Mouse (Mus musculus) kidney, embryonic 14.5 days (tissue): ENCODE measurements around the gene Aldh3a1. TPM values are rescaled to one million over a fixed set of nuclear protein-coding genes. Genes with fewer than 3 reads are reported as not detected.
"Not testable (repeated sequence)": the region's sequence is repeated elsewhere in the genome, so short reads cannot be mapped to it uniquely, and the experiment has no call there.

Source experiments
- ATAC-seq: fragments of 200-750 bp; cut with Nextera tagmentation; 2 replicates; pipeline ENCODE4 v1.8.0; 2017; ENCODE audit warnings: moderate number of reproducible peaks, mild to moderate bottlenecking, moderate TSS enrichment, moderate library complexity; ENCODE audit not compliant: low FRiP score, low TSS enrichment
- H3K27ac ChIP-seq: fragments of 300-500 bp; sonication (generic); 2 replicates; pipeline ENCODE4 v1.5.1; 2014; ENCODE audit warnings: low read depth, mild to moderate bottlenecking, low read length, moderate library complexity, mixed read lengths
- H3K27me3 ChIP-seq: fragments of 300-500 bp; sonication (generic); 2 replicates; pipeline ENCODE4 v1.6.1; 2014; ENCODE audit warnings: mild to moderate bottlenecking, low read length; ENCODE audit not compliant: control insufficient read depth, insufficient read depth
- H3K36me3 ChIP-seq: fragments of 300-500 bp; sonication (generic); 2 replicates; pipeline ENCODE4 v1.6.1; 2014; ENCODE audit warnings: low read length, mixed read lengths; ENCODE audit not compliant: control insufficient read depth, insufficient read depth
- H3K4me1 ChIP-seq: fragments of 300-500 bp; sonication (generic); 2 replicates; pipeline ENCODE4 v1.6.1; 2014; ENCODE audit warnings: low read length, mixed read lengths; ENCODE audit not compliant: control insufficient read depth, insufficient read depth
- H3K4me2 ChIP-seq: fragments of 300-500 bp; sonication (generic); replicated peaks from 2 replicates; pipeline ENCODE4 v1.6.1; 2014; ENCODE audit warnings: low read depth, mild to moderate bottlenecking, low read length
- H3K4me3 ChIP-seq: fragments of 300-500 bp; sonication (generic); 2 replicates; pipeline ENCODE4 v1.5.1; 2014; ENCODE audit warnings: mild to moderate bottlenecking, low read length
- H3K9ac ChIP-seq: fragments of 300-500 bp; sonication (generic); 2 replicates; pipeline ENCODE4 v1.6.1; 2014; ENCODE audit warnings: low read depth, mild to moderate bottlenecking, low read length, moderate library complexity
- H3K9me3 ChIP-seq: fragments of 300-500 bp; sonication (generic); 2 replicates; pipeline ENCODE4 v1.6.1; 2016; ENCODE audit warnings: low read length; ENCODE audit not compliant: control insufficient read depth
- WGBS: fragments of 180-500 bp; shearing (Covaris S2); extraction: QIAGEN DNeasy Blood & Tissue Kit; methylation state at CpG from one replicate; pipeline ENCODE4 v1.1.7; 2014; 5-methylcytosine and 5-hydroxymethylcytosine counted together
- polyA plus RNA-seq: library from polyadenylated mRNA; unstranded; fragments of >200 nt; fragmentation: Nextera tagmentation; extraction: Ambion mirVana; gene quantifications from 2 replicates; pipeline ENCODE4 v1.2.1, GENCODE M21; 2014

Gene Aldh3a1
- polyA plus RNA-seq, 1 experiment from 2014 or later: not detected

DNA sequence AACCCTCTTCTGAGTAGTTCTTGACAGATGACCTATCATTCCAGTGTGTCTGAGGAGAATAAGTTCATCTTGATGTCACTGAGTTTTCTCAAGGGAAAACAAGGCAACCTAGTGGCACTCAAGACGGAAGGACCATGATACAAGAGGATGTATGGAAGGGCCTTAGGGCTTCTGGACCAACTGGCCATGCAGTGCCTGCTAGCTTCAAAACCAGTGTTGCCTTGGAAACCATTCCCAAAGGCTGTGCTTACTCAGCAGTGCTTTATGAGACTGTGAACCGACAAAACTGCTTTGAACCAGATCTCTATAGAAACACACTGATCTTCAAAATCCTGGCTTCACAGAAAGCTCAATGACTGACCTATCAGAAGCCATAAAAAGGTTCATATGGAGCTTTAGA, 16.6 kb upstream of the Aldh3a1 start:
- Histone ChIP-seq H3K9ac (no peak overlapping the region), H3K27me3 (0 out of 2 replicates have a peak, but pooled peaks cover 4% of the 10 kb centered on the region), H3K4me2 (no peak overlapping the region), H3K36me3 (no peaks in the 10 kb centered on the region), H3K4me3 (no peak overlapping the region), H3K27ac (no peak overlapping the region), H3K9me3 (no peaks in the 10 kb centered on the region), H3K4me1 (no peaks in the 10 kb centered on the region)
- WGBS: 66% methylated on average over 2 of the region's 2 CpGs
- no peak for ATAC-seq

DNA sequence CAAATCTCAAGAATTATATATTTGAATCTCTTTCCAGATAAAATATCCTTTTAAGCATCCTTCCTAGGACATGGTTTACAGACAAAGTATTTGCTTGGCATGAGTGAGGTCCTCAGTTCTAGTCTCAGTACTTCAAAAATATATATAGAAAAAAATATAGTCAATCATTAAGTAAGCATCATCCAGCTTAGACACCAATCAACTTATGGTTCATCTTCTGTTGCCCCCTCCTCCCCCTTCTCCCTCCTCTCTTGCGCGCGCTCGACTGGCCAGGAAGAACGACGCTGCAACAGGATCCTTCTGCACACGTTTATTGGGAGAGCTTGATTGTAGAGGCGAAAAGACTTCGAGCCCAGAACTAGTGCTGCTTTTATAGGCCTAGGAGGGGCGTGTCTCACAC, 15.2 kb upstream of the Aldh3a1 start:
- not testable (repeated sequence) for H3K4me3 ChIP-seq, ATAC-seq, H3K27ac ChIP-seq, H3K9ac ChIP-seq, H3K36me3 ChIP-seq, H3K4me2 ChIP-seq, H3K4me1 ChIP-seq, H3K9me3 ChIP-seq, H3K27me3 ChIP-seq
- 82% methylated on average over 7 of the region's 10 CpGs for whole genome bisulfite sequencing

DNA sequence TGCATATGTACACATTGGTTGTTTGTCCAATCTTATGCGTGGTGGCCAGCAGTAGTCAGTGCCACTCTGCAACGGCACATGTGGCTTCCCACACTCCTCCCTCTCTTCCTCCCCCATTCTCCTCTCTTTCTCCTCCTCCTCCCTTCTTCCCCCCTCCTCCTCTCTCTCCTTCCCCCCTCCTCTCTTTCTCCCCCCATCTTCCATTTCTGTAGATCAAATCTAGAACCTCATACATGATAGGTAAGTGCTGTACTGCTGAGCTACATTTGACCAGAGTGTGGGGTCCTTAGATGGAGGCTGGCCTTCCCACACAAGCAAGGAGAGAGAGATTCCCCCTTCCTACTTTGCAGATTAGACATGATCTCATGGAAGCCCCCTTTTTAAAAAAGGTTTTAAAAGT, 14.6 kb upstream of the Aldh3a1 start:
- no peak for ATAC-seq

DNA sequence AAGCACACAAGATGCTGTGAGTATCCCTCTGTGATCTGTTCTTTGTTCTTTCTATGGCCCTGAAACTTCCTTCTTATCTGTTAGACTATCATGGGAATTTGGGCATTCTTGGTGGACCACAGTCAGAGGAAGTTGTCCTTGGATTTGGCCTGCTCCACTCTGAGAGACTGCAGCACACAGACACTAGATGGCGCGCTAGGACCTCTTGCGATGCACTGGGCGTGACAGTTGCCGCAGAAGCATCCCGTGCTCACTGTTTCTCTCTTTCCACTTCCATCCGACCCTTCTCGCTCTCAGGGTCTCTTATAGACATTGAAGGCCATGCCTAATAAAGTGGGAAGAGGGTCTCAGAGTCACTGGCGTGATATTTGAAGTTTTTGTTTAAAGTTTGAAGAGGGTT, 13.9 kb upstream of the Aldh3a1 start:
- ATAC-seq: peak; percentile 81; the same call in 1 of the 2 replicates
- Histone ChIP-seq H3K9me3 (no peaks in the 10 kb centered on the region), H3K27ac (no peak overlapping the region), H3K27me3 (0 out of 2 replicates have a peak, but pooled peaks cover 4% of the 10 kb centered on the region), H3K36me3 (no peaks in the 10 kb centered on the region), H3K4me3 (no peak overlapping the region), H3K4me2 (no peak overlapping the region), H3K4me1 (no peaks in the 10 kb centered on the region), H3K9ac (no peak overlapping the region)
- WGBS: 12% methylated on average over 9 of the region's 9 CpGs

More for the DNA sequence above, 14.6 kb upstream of the Aldh3a1 start:
- Histone ChIP-seq H3K27me3 (0 out of 2 replicates have a peak, but pooled peaks cover 4% of the 10 kb centered on the region), H3K4me1 (no peaks in the 10 kb centered on the region), H3K9me3 (no peaks in the 10 kb centered on the region), H3K27ac (no peak overlapping the region), H3K4me3 (no peak overlapping the region), H3K9ac (no peak overlapping the region), H3K4me2 (no peak overlapping the region), H3K36me3 (no peaks in the 10 kb centered on the region)
- WGBS: 92% methylated on average over 1 of the region's 2 CpGs

DNA sequence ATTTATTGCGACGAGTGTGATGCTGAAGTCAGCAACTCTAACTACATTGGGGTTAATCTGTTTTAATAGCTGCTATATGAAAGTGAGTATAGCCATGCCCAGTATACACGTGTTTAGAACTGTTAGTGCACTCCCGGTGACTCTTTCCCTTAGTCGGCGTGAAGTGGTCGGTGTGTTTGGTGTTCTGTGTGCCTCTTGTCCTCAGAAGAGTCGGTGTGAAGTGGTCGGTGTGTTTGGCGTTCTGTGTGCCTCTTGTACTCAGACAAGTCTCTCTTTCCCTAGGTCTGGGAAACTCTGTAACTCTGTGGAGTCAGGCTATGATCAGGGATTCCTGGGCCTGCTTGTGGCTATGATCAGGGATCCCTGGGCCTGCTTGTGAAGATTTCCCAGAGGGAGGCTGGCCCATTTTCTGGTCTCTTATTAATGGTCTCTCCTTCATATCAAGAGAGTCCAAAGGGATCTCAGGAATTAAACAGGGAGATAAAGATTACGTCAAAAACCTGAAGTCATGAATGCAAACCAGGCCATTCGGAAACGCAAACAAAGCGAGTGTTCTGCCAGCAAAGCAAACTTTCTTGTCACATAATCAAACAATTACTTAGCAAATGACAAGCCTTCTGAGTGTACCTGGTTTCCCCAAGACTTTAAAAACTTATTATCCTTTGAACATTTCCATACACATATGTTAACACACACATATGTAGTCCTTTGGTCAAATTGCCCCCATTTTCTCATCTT, 10.6 kb upstream of the Aldh3a1 start:
- H3K4me1 ChIP-seq: no peaks in the 10 kb centered on the region
- no peaks in the 10 kb centered on the region for H3K9me3 ChIP-seq
- no peak overlapping the region for H3K9ac ChIP-seq
- H3K36me3 ChIP-seq: no peaks in the 10 kb centered on the region
- 0 out of 2 replicates have a peak, but pooled peaks cover 4% of the 10 kb centered on the region for H3K27me3 ChIP-seq
- no peak overlapping the region for H3K27ac ChIP-seq
- 89% methylated on average over 14 of the region's 14 CpGs for WGBS
- no peak for ATAC-seq
- H3K4me2 ChIP-seq: no peak overlapping the region
- H3K4me3 ChIP-seq: no peak overlapping the region

DNA sequence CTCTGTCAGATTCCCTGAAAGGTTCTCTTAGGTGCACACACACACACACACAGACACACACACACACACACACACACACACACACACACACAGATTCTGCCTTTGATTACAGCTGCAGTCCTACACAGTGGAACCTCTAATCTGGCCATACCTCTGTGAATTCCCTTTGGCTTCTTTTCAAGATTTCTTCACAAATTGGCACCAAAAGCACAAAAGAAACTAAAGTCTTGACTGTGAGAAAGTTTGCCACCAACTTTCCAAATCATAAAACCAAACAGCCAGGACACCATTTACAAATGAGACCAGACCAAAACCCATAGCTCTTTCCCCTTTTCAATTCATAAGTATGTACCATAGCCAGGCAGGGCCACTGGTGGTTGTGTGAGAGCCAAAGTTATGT, 9.4 kb upstream of the Aldh3a1 start:
- Histone ChIP-seq H3K4me2 (no peak overlapping the region), H3K9me3 (no peaks in the 10 kb centered on the region), H3K9ac (no peak overlapping the region), H3K27ac (no peak overlapping the region), H3K4me1 (no peaks in the 10 kb centered on the region), H3K4me3 (no peak overlapping the region), H3K27me3 (0 out of 2 replicates have a peak, but pooled peaks cover 4% of the 10 kb centered on the region), H3K36me3 (no peaks in the 10 kb centered on the region)
- ATAC-seq: no peak

DNA sequence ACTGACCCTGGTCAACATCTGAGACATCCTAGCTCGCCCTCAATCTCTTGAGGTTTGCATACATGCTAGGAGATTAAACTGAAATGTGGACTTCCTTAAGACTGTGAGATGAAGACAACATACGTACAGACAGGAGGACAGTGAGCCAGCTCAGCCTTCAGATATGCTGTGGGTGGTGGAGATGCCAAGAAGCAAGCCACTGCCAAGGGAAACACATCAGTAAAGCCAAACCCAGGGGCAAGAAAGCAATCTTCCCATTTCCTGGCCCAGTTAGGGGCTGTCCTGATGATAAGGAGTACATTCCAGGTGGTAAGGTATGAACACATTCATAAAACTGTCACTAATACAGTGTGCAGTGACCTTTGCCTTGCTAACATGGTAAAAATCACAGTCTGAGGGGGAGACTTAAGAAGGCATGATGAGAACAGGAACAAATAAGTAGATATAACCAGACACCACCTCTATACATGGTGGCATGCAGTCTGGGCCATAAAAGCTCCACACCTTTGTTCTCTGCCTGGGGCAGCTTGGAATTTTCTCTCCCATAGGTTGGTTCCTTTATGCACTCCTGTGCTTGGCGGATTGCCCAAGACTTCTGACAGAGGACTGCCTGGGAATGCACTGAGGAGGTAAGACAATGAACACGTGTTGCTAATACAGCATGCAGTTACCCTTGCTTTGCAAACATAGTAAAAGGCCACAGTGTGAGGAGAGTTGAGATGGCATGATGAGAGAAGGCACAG, 7.5 kb upstream of the Aldh3a1 start:
- no peak overlapping the region for H3K4me3 ChIP-seq
- H3K27ac ChIP-seq: no peak overlapping the region
- no peak overlapping the region for H3K9ac ChIP-seq
- ATAC-seq: no peak
- H3K36me3 ChIP-seq: no peaks in the 10 kb centered on the region
- no peaks in the 10 kb centered on the region for H3K27me3 ChIP-seq
- 65% methylated on average over 4 of the region's 4 CpGs for WGBS
- H3K4me1 ChIP-seq: no peaks in the 10 kb centered on the region
- H3K9me3 ChIP-seq: no peaks in the 10 kb centered on the region
- no peak overlapping the region for H3K4me2 ChIP-seq

DNA sequence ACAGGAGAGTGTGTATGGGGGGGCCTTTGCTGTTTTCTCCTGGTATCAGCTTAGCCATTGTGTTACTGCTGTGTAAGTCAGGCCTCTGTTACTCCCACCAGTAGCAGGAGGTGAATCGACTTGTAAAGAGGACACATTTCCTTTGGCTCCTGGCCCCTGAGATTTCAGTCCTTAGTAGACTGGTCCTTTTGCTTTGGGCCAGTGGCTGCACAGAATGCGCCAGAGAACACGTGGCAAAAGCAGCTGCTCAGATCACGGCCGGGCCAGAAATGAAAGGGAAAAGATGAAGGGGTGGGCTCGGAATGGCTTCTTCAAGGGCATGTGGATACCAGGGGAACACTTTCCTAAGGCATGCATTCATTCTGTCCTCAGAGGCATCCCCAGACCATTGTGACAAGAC, 5.2 kb upstream of the Aldh3a1 start:
- 72% methylated on average over 6 of the region's 6 CpGs for WGBS

DNA sequence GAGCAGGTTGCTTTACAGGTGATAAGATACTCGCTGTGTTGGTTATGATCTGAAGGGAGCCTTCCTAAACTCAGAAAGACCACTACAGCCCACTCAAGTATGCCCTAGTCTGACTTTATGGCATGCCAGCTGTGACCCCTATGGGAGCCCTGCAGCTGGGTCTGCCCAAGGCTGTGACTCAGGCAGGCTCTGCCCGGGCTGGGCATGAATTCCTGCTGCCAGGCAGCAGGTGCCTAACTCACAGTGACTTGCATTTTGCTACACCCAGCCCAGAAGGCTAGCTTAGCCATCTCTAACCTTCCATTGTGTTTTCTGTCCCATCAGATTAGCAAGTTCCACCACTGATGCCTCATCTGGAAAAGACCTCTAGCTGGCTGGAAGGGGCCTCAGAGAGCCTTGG, 4.5 kb upstream of the Aldh3a1 start:
- no peak overlapping the region for H3K27ac ChIP-seq

More for the DNA sequence above, 5.2 kb upstream of the Aldh3a1 start:
- no peak overlapping the region for H3K4me2 ChIP-seq
- no peak overlapping the region for H3K9ac ChIP-seq
- ATAC-seq: no peak
- H3K4me3 ChIP-seq: no peak overlapping the region
- H3K4me1 ChIP-seq: no peaks in the 10 kb centered on the region
- H3K27ac ChIP-seq: no peak overlapping the region
- H3K9me3 ChIP-seq: no peaks in the 10 kb centered on the region
- H3K27me3 ChIP-seq: no peaks in the 10 kb centered on the region
- H3K36me3 ChIP-seq: no peaks in the 10 kb centered on the region

More for the DNA sequence above, 4.5 kb upstream of the Aldh3a1 start:
- ATAC-seq: no peak
- Histone ChIP-seq H3K9me3 (no peaks in the 10 kb centered on the region), H3K27me3 (no peaks in the 10 kb centered on the region), H3K9ac (no peak overlapping the region), H3K4me2 (no peak overlapping the region), H3K4me1 (no peaks in the 10 kb centered on the region), H3K36me3 (no peaks in the 10 kb centered on the region), H3K4me3 (no peak overlapping the region)
- 74% methylated on average over 2 of the region's 2 CpGs for WGBS
